Mouse (Mus musculus) cerebellum, adult 9-11 months (tissue): ENCODE measurements at regions not wholly inside any gene's neighbourhood (a gene's known extent, or its start where the extent isn't known, plus 50 kb on each side); places are given as distances from the start of the nearest gene placed in this dataset.
"Not testable (repeated sequence)": the region's sequence is repeated elsewhere in the genome, so short reads cannot be mapped to it uniquely, and the experiment has no call there.

Experiments used
- DNase-seq: peaks from one replicate; pipeline ENCODE4 v3.0.0; 2022

DNA sequence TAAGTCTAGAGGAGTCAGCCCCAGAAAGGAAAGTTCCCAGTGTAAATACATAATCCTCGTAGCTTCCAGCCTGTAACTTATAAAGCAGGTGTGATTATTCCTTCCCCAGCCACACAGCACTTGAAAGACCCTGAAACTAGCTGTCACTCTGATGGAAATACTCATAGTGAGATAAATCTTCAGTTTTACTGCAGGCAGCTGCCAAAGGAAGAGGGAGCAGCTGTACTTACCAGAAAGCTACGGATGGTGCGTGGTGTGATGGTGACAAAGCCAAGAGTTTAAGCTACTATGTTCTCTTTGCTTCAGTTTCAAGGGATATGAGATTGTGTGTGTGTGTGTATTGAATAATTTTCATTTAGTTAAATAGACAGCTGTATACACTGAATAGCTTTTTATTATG, 1007.1 kb downstream of the Robo2 start:
- DNase-seq: no peak

DNA sequence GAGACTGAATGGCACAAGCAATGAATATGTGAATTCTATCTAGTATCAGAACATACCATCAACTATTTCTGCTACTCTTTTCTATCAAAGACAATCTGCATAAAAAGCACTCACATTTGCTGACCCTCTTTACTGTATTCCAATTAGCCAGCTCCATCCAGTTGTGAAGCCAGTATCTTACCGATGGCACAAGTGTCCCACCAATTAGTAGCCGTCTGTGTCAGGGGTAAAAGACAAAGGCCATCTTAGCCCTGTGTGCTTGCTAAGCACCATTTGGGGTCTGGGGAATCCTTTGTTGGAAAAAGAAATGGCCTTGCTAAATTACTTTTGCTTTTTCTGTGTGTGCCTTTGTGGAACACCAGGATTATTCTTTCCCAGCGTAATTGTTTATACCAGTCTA, 1007.5 kb downstream of the Robo2 start:
- no peak for DNase-seq

DNA sequence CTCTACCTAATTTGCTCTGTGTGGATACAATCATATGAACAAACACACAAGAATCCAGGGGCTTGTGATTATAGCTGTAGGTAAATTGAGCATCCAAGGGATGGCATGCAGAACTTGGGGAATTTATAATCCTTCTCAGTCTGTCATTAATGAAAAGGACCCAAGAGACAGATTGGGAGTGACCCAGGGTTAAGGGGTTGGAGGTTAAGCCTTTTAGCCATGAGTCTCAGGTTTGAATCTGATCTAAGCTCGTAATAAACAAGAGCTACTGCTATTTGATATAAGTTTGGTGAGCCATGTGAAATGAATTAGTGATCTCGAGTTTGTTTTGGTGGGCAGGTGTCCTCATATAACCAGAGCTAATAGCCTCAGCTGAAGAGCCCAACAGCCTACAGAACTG, 1032.6 kb downstream of the Robo2 start:
- no peak for DNase-seq

DNA sequence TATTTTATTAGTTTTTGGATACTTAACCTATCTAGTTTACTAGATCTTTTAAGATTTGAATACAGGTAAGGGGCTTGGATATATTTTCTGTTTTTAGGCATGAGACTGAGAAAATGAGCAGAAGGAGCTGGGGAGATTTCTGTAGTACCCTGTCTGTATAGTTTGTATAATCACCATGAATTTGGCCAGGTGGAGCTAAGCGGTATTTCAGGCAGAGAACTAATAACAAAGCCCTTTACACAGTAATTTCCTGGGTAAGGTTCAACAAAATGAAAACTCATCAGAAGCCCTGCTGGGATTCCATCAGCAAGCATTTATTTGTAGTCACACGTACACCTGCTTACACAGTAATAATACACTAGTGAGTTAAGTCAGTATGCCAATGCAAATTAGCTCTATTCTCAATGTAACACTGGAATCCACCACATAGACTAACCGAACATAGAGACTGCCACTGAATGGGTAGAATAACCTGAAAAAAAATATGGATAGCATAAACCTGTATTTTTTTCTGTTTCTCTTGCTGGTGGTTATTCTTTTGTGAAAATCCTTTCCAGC, 1036.9 kb downstream of the Robo2 start:
- DNase-seq: no peak

DNA sequence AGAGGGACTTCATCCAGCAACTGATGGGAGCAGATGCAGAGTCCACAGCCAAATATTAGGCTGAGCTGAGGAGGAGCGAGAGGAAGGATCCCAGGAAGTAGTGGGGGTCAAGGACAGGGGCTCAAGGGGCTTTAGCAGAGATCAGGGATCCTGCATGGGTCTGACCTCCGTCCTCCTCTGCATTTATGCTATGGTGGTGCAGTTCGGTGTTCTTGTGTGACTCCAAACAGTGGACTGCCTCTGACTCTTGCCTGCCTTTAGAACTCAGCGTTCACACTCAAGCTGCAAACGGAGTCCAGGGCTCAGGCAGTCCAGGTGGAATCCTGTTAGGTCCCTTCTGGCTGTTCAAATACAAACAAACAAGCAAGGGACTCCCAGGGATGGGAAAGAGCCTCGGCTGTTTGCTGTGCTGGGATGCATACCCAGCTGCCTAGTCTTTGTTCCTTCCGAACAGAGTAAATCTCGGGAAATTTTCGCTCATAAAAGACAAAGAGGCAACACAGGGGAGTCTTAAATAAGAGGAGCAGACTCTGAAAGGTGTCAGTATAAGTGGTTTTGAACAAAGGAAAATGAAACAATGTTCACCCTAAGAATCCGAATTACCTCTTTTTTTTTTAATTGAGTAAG, 1042.9 kb downstream of the Robo2 start:
- DNase-seq: no peak

DNA sequence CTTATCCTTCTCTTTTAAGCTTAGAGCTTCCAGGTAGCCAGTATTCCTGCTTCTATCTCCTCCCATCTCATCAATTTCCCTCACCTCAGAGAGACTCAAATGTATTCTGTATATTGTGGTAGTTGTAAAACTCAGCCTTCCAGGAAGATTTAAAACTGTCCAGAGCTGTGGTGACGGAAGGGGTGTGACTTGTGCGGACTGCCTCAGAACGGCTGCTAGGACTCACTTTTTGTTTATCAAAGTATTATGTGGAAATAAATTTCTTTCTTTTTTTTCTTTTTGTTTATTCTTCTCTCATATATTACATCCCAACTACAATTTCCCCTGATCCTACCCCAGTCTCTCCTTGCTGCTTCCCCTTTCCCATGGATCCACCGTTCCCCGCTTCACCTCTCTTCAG, 1043.7 kb downstream of the Robo2 start:
- no peak for DNase-seq

DNA sequence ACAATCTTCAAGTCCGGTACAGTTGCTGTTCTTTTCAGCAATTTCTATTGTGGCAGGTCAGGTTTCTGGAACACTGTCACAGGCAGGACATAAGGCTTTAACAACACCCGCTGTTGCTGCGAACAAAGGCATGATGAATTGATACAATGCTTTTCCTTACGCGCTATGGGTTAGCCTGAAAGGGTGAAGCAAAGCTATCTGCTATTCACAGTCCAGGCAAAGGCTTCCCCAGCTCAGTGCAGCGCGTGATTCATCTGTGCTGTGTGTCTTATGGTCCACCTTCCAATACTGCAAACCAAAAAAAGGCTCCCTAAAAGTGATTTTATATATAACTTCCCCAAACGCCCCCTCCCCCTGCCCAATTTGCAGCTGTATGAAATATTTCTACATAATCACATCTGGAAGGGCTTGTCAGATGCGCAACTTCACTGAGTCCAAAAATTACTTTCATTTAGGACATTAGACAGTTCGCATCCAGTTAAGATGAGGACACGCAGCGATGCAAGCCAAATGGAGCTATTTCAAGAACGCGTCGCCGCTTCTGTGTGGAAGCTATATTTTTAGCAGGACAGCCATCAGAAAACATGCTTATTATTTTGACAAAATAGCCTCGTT, 1044.3 kb downstream of the Robo2 start:
- no peak for DNase-seq

DNA sequence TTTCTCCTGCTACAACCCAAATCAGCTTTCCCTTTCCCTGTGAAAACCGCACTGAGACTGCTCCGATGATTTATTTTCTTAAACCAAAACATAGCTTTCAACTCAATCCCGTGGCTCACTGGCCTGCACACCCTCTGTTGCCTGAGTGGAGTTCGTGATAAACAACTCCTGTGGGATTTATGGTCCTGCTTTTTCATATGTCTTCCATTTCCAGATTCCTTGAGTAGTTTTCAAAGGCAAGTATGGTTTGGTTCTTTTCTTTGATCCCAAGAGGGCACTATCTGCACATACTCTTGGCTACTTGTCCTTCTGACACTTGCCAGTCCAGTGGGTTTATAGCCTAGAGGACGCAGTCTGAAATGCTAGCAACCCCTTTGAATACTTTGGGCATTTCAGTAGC, 1042.6 kb downstream of the Robo1 start:
- no peak for DNase-seq

DNA sequence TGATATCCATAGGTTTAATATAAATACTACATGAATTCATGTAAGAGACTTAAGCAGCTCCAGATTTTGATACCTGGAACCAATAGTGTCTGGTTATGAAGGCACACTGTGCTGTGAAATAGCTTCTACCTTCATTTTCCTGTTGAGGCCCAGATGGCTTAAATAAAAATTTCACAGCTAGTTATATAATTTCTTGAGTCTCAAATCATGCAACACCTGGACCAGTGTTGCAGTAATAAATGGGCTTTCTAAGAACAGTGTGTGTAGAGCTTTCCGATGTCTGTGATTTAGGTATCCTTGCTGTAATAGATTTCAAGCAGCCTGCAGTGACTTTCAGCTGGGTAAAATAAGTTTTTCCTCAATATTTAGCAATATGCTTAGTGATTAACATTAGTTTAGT, 1035.8 kb downstream of the Robo1 start:
- DNase-seq: no peak

DNA sequence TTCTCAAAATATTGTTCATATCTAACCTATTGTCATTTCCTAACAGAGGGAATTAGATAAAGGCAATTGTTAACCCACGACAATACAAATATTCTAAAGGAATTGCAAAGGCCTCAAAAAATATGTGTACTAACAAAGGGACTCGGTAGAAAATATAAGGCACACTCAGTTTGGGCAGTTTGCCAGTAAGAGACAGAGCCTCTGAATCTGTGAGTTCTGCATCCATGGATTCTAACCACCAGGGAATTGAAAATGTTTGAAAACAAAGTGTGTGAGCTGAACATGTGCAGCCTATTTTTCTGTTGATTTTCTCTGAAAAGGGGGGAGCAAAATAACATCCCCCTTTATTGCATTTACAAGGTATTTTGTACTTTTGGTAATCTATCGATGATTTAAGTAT, 1035.4 kb downstream of the Robo1 start:
- no peak for DNase-seq

DNA sequence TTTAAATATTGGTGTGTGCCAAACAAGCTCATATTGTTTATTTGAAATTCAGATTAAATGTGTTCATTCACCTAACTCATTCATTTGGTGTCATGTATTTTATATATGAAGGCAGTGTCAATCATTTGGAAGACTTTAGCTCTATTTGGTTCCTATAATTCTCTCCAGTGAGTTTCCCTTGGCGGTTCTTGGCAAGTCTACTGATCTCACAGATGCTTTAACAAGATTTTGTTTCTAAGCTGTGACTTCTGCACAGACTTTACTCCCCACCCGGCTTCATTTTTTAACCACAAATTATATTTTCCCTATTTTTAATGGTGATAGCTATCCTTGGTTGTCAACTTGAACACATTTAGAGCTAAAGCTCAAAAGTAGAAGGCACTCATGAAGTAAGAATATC, 1009.5 kb downstream of the Robo1 start:
- DNase-seq: no peak

DNA sequence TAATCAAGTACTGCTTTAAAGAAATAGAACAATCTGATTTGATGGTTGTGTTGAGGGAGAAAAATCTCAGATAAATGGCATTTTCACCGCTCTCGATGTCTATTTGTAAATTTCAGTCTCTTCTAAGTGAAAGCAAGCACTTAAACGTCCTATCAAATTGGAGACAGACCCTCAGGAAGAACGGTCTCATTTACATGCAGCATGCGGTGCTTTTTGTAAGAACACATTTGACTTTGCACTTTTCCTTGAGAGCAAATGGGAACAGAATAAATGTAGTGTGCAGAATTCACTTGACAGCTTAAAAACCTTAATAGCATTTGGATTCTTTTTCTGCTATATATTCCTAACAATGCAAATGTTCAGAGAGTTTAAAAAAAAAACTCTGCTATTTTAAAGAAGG, 1002.0 kb downstream of the Robo1 start:
- DNase-seq: no peak

DNA sequence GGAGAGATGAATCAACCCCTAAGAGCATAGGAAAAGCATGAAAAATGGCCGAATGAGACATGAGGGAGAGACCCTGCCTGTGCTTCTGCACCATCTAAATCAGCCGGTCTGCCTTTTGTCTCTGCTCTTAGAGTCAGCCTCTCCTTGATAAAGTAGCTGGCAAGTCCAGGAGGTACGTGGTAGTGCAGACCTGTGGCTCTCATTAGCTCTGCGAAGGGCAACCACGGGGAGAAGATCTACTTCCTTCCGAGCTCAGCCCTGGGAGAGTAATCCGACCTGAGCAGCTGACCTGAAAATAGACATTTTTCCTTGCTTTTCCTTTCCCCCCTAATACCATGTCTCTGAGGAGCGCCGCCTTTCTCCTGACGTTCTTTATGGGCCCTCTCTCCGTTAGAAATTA, 971.8 kb downstream of the Robo1 start:
- DNase-seq: no peak

DNA sequence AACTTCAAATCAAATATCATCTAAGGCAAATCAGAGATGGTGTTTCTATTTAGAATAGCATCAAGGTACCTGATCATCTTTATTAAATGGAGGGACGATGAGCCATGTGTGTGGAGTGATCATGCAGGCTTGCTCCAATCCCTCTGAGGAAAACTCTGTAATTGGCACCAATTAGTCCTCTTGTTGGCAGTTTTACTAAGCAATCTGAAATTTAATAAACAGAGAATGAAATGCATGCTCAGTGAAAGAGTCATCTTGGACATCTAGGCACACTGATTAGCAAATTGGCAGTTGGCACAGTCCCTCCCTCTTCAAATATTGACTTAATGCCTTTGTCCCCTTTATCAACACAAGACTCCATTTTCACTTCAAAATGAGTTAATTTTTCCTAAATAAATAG, 951.6 kb downstream of the Robo1 start:
- no peak for DNase-seq

DNA sequence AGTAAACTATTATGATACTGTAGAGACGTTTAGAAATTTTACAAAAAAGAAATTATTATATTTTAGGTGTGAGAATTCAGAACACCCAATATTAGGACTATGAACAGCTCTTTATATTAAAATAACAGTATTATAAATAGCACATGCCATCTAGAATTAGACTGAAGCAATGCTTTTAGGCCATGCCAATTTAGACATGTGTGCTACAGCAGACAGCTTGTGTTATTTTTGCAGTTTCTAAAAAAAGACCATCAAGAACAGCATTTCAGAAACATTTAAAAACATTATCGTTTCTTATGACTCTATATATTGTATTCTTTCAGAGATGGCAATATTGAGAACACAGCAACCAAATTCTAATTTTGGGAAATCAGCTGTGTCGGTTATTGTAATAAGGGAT, 951.2 kb downstream of the Robo1 start:
- no peak for DNase-seq

DNA sequence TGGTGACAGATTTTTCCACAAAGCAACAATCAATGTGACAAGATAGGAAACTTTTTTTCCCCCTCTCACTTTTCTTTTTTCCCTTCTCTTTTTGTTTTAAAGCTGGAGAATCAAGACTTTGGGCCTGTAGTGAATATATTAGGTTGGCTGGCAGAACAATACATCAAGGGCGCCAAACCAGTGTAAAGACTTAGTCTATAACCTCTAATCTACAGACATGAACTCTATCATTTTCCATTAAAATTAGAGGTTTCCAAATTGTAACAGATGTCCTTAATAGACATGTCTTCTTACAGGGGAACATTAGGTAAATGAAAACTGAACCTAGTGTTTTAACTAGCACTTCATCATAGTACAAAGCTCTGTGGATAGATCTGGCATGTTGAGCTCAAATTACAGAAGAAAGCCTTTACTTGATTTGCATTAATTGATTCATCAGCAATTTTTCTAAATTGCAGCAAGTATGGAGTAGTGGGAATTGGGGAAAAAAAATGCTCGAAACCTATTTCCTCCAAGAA, 937.0 kb downstream of the Robo1 start:
- DNase-seq: no peak

DNA sequence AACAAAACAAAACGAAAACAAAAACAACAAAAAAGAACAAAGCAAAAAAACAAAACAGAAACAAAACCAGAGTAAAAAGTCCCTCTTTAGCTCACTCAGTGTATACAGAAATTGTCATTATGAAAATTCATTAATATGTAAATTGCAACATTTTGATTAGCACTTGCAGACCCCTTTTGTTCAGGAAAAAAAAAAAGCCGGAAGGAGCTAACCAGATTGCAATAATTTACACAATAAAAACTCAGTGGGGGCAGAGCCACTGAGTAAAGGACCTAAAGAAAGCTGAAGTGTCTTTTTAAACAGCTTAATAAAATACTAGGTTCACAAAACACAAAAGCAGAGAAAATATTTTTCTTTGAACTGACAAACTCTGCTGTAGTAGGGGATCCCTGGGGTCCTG, 922.5 kb downstream of the Robo1 start:
- DNase-seq: no peak

DNA sequence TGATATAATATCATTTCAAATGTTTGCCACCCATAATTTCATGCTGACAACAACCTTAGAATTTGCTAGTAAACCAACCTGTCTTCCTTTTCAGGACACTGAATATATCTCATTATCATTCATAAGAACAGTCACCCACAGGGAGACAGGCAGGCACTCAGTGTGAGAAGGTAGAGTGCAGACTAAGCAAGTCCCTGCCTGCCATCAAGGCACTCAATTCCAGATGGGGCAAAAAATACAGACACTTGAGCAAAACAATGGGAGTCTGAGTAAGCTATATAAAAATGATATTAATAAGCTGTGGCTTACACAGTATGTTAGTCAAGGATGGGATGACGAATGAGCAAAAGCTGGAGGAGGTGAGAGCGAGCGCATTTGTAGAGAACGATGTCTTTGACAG, 909.4 kb downstream of the Robo1 start:
- DNase-seq: no peak

DNA sequence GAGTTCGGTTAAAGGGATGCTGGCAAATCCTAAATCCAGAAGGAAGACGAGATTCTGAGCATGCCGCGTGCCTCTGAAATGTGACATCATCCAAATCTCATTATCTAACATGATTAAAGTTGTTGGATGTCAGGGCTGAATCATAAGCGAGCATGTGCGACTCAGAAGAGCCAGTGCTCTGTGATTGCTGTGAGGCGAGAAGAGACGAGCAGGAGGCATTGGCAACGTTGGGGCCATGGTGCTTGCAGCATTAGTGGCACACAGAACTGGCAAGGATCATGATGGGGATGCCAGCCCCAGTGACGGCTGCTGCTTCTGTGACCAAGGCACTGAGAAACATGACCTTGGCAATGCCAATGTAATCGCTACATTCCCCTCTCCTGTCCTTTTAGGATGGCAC, 895.4 kb downstream of the Robo1 start:
- DNase-seq: no peak

DNA sequence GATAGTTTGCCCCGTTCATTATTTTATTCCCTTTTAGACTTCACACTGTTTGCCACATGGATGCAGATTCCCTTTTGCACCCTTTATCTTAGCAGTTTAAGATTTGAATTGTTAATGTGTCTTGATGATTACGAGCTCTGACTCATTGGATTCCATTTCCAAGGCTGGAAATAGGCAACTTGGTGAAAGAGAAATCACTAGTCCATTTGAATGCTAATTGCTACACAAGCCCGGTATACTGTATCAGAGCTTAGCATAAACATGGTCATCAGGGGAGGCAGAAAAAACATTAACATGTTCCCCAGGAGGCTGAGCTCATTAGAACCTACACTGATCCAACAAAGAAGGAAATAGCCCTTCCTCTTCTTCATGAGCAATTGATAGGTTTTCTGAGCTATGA, 892.9 kb downstream of the Robo1 start:
- DNase-seq: no peak

DNA sequence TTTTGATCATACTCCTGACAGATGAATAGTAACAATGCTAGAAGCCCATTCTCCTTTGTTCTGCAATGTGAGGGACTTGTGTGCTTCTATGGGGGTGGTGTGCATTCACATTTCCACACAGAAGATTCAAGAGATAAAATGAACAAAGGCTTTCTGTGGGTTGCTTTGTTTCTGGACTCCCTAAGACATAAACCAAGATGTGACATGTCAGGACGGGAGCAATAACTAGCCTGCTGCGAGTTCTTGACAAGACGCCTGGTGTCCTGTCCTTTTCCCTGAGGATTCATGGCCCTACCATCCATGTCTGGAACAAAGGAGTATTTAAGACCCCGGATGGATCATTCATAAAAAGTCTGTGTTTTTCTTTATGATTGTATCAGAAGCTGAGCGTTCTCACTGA, 874.7 kb downstream of the Robo1 start:
- no peak for DNase-seq

DNA sequence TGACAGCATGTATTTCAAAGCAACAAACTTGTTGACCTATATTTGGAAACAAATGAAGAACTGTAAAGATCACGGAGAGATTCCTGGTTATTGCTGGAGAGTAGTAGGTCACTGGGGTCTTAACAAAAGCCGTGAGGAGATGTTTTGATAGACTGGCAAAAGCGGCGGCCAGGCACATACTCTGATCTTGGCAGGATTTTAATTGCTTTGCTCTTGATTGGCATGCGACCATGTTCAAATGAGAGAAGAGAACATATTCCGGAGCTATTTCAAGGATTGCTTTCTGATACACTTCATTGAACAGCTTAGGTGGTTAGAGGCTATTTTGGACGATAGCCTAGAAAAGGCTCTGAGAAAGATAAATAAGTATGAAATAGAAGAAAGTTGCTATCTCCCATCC, 874.2 kb downstream of the Robo1 start:
- DNase-seq: no peak

DNA sequence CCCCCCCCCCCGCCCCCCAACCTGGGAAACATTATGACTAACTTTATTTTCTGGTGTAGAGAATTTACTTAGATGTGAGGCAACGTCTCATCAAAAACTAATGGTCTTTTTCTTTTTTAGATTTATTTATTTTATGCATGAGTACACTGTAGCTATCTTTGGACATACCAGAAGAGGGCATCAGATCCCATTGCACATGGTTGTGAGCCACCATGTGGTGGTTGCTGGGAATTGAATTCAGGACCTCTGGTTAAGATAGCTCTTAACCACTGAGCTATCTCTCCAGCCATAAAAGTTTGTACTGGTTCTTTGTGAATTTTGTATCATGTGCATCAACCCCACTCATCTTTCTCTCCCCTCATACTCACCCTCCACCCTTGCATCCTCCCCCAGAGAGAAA, 847.3 kb downstream of the Robo1 start:
- no peak for DNase-seq

DNA sequence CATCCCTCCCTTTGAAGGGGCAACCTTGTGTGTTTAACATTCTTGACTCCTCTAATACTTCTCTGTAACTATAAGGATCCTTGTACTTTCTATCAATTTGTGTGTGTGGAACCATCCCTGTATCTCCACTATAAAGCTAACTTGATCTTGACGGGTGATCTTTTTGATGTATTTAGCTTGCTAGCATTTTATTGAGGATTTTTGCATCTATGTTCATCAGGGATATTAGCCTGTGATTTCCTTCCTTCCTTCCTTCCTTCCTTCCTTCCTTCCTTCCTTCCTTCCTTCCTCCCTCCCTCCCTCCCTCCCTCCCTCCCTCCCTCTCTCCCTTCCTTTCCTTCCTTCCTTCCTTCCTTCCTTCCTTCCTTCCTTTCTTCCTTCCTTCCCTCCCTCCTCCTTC, 819.8 kb downstream of the Robo1 start:
- not testable (repeated sequence) for DNase-seq

DNA sequence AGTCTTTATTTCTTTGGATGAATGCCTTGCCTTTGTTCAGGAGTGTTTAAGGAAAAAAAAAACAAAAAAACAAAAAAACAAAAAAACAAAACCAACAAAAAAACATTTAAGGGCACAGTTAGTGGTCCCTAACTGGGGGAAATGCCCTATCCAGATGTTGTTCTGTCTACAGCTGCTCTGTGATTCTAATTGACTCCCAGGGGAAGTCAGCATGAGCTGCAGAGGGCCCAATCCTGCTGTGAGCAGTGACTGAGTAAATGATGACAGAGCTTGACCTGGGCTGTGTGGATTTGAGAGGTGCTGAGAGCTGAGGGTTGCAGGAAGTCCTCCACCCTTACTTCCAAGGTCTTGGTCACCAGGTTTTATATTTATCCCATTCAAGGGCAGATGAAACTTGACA, 812.5 kb downstream of the Robo1 start:
- DNase-seq: no peak
